Mouse (Mus musculus) CD4-positive, CD25-positive, alpha-beta regulatory T cell, adult 2 months (primary cell): Measurements from ENCODE around the gene Tex2.

Experiments used
- DNase-seq: peaks from one replicate; pipeline ENCODE4 v3.0.0-alpha.2; 2012; ENCODE audit warnings: low read depth, low spot score

Gene Tex2

DNA sequence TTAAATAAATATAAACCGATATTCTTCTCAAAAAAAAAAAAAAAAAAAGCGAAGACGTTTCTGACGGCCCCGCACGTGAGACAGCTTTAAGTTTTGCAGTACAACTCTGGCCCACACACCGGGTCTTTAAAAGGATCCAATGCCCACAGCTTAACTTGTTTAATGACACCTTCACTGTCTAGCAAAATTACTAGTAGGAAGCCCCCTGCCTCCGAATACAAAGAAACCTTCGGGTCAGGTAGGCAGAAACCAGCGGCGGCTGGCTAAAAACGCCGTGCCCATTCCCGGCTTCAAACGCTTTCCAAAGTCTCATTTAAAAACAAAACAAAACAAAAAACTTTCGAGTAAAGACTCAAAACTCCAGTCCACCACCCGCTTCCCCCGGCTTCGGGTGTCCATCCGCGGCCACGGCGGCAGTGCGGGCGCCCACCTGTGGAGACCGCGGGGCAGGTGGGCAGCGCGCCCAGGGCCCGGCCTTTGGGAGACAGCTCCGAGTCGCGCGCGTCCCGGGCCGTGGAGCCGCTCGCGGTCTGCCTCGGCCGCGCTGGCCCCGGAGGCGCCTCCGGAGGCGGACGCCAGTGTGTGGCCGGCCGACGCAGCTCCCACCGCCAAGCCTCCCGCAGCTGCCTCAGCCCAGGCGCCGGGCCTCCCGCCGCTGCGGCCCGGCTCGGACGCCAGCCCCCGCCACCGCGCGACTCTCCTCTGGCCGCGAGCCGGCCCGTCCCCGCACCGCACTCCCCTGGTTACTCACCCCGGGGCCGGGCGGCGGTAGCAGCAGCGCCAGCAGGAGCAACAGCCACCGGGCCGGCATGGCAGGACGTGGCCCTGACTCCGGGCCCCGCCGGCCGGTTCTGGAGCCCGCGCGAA lies 126.1 kb downstream of the Tex2 start:
- peak; percentile 43 for DNase-seq

DNA sequence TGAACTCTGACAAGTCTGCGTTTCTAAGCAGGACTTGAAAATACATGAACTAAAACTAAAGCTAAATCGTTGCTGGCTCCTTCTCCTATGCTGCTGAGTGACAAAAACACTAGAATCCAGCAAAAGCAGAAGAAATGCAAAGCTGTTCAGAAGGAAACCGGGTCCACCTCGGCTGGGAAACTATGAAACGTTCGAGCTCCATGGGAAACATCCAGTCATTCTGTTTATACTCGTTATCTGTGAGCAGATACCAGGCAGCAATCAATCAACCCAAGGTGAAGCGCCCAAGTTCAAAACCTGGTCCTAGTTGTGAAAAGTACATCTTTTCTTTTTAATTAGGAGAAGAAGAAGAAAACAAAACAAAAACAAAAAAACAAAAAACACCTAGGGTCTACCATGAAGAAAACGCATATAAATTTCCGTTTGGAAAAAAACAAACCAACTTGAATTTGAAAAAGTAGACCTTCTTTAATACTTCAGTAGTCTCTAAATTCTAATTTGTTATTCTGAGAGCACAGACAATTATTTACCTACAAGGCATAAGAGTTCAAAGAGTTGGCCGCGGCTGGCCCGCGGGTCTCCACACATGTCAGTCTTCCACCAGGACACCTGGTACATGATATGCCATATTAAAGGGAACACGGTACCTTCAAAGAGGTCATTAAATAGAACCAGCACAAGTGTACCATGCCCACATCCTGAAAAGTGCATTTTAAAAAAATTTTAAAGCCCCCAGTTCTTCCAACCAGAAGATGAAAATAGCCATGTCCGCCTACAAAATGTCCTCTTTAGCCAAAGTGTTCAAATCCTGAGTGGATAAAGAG lies 127.0 kb downstream of the Tex2 start:
- peak; percentile 25 for DNase-seq

DNA sequence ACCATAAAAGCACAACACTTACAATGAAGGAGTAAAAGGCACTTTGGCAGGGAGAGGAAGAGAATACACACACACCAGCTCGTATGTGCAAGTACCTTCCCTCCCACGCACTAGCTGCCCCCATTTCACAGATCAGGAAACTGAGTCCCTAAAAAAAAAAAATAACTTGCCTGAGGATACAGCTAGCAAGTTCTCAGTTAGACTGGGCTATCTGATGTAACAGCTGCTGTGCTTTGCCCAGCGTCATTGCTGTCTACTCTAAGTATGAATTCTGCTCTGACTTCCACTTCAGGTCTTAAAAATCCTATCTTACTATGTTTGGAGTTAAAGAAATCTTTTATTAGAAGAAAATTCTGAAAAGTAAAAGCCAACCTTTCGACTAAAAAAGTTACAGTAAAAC lies 127.6 kb downstream of the Tex2 start:
- DNase-seq = no peak

DNA sequence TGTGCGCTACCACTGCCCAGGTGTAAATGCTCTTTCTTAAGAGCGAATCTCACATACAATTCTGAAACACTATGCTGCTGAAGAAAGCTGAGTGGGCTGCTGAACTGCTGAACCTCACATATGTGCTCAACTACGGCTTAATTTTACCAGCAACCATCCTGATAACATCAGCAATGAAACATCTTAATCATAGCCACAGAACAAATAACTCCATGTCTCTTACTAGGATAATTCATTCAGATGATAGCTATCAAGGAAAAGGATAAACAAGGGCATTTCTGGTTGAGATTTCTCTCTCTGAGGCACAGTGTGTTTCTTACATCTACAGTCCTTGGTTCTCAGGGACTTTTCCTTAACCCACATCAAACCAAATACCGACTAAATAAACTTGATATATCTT lies 128.3 kb downstream of the Tex2 start:
- no peak for DNase-seq

DNA sequence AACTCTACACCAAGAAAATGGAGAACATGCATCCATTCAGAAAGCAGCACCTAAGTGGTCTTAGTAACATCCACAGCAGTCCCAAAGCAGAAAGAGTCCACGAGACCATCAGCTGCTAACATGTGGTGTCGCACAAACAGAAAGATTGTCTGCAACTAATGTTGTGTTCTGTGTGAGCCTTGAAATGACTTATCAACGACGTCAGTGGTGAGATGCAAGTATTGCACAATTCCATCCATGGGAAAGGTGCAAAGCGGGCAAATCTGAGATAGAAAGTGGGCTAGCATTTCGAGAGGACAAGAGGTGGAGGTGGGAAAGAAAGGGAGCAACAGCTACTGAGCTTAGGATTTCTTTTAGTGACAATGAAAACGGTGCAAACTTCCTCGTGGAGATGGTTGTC lies 130.4 kb downstream of the Tex2 start:
- no peak for DNase-seq

DNA sequence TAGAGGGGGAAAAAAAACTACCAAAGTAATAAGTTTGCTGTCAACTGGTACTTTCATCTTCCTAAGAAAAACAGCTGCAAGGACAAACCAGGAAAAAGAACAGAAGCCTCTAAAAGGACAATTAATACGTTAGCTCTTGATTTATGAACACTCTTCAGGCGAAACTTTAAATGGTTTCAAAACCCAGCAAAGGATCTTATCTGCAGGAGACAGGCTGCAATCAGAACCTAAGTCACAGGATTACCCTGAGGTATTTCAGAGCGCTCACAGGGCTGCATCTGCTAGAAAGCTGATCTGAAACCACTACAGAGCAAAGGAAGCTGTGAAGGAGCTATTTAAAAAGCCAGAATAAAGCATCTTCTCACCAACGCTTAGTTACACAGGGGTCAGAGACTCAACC lies 131.6 kb downstream of the Tex2 start:
- peak; percentile 19 for DNase-seq

DNA sequence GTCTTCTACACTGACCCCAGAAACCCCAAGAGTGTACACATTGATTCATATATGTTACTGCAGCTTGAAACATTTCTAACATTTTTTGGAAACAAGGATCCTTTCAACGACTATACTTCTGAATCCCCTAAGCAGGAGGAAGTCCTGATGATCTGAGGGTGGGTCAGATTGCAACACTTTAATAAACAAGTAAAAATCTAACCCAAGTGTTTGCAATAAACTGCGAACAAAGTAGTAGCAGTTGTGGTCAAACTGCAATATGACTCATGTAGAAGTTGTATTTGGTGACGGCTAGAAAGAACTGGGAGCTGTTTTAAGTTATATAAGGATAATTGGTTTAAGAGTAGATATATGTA lies 132.7 kb downstream of the Tex2 start:
- no peak for DNase-seq

DNA sequence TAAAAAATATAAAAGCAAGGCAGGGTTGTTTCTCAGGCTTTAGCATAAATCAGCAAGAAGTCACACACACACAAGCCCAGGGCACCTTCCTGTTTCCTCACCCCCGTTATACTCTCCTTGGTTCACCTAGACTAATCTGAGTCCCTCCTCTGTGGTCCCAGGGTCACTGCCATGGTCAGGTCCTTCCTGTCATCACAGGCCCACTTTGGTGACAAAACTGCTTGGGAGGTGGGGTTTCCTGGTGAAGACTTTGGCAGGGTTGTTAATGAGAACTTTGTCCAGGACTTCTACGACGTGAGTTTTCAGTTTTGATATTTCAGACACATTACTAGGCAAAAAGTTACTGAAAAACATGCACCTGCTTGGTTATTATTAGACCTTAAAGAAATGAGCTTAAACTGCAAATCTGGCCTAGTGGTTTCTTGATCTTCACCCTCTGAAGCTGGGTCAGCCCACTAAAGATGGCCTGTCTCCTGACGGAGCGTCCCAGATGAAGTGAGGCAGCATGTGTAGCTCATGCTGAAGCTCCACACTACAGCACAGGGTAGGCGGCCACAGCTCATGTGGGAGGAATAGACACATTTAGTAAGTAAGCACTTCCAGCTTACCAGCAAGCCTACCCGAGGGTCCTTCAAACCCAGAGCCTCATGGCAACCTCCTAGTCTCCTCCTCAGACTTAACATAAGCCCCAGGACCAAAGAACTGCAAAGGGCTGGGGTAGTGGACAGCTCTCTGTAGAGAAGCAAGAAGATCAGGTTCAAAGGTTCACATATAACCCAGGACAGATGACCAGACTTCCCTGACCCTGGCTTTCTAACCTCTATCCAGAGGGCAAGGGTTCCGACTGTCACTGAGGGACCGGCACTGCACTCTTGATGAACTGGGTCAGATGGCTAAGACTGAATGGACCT lies 133.3 kb downstream of the Tex2 start:
- DNase-seq = no peak

DNA sequence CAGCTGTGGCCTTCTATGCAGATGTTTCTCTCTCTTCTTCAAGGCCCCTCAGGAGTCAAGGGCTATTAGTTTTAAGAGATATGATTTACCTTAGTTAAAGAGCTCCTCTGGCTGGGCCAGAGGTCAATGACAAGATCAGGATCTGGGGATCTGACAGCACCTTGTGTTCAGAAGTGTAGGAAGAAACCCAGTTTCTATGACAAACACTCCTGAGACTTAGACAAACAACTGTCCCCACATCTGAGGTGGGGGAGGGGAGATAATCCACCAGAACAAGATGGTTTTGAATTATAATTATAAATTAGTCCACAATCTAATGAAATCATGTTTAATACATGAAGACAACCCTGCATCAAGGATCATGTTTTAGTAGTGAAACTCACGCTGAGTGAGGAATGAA lies 134.5 kb downstream of the Tex2 start:
- no peak for DNase-seq

DNA sequence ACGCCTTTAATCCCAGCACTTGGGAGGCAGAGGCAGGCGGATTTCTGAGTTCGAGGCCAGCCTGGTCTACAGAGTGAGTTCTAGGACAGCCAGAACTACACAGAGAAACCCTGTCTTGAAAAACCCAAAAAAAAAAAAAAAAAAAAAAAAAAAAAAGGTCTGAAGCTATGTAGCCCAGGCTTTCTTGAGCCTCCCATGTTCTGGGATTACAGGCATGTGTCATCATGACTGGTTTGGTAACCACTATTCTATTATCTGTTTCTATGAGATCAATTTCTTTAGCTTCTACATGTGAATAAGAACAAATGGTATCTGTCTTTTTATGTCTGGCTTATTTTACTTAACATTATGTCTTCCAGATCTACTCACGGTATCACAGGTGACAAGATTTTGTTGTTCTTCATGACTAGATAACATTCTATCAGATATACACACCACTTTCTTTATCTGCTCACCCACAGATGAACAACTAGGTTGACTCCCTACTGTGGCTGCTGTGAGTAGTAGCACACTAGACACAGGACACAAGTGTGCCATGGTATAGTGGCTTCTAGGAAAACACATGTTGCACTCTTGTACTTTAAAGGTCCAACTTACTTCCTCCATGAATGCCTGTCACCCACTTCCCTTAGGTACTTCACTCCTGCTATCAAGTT lies 135.6 kb downstream of the Tex2 start:
- no peak for DNase-seq

DNA sequence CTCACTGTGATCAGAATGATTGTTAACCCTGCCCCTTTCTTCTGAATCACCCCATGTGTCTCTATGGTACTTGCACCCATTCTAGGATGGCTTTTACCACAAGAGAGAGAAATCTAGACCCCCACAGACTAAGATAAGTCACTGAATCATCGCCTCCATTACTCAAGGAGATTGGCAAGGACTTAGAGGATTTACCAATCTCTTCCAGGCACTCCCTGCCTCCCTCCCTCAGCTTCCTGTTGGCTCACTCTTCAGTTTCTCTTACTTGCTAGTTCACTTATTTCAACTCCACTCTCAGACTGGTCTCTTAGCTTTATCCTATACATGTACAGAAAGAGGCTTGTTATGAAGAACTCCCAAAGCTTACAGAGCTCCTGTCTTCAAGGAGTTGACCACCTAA lies 137.9 kb downstream of the Tex2 start:
- no peak for DNase-seq

DNA sequence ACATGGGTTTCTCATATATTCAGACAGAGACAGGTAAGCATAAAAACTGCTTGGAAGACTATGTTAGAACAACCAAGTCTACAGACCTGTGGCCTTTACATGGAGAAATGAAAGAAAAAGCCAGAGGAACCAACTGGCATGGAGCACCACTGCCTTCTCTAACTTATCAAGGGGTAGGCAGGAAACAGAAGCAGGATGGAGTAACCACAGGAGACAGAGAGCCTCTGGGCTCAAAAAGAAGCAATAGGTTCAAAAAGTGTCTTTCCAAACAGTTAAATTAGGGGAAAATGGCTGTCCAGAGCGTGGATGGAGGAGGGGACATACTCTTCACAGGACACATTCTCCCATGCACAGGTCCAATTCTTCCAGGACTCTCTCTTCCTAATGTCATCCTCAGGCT lies 141.6 kb downstream of the Tex2 start:
- DNase-seq = no peak

DNA sequence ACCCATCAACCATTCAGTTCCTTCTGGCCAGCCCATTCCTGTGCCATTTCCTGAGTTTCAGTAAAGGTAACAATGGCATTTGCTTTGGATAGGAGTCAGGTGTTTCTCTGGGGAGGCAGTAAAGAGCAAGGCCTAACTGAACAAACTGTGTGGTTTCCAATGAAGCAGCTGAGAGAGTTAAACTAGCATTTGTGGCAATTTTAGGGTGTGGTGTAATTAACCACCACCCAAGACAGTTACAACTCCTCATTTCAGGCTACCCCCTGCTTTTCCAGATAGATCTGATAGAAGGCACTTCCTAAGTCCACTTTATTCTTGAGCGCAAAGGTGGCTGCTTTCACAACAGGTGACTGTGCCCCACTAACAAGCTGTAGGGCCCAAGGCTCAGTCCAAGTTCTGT lies 144.7 kb downstream of the Tex2 start:
- no peak for DNase-seq

DNA sequence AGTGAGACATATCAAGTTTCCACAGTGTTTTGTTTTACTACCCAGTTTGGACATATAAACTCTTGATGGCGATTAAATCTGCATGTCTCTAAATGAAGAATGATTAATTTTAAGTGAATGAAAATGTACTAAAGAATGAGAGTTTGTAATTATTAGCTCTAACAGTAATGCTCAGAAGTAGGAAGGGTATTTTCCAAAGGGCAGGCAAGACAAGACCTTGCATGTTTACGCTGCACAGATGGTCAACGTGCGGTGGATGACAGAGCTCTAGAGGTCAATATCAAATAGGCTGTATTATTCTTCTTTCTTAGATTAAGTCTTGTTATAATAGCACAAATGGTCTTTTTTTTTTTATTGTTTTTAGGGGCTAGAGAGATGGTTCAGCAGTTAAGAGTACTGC lies 147.3 kb downstream of the Tex2 start:
- DNase-seq = no peak

DNA sequence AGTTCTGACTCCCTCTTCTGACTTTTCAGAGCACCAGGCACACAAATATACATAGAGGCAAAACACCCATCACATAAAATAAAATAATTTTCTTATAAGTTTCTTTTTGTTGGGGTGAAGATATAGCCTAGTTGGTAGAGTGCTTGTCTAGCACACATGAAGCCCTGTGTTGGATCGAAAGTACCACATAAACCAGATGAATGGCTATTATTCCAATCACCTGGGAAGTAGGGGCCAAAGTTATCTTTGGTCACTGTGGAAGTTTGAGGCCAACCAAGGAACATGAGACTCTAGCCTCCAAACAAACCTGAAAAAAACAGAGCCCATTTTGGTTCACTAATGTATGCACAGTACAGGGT lies 147.7 kb downstream of the Tex2 start:
- DNase-seq = no peak

DNA sequence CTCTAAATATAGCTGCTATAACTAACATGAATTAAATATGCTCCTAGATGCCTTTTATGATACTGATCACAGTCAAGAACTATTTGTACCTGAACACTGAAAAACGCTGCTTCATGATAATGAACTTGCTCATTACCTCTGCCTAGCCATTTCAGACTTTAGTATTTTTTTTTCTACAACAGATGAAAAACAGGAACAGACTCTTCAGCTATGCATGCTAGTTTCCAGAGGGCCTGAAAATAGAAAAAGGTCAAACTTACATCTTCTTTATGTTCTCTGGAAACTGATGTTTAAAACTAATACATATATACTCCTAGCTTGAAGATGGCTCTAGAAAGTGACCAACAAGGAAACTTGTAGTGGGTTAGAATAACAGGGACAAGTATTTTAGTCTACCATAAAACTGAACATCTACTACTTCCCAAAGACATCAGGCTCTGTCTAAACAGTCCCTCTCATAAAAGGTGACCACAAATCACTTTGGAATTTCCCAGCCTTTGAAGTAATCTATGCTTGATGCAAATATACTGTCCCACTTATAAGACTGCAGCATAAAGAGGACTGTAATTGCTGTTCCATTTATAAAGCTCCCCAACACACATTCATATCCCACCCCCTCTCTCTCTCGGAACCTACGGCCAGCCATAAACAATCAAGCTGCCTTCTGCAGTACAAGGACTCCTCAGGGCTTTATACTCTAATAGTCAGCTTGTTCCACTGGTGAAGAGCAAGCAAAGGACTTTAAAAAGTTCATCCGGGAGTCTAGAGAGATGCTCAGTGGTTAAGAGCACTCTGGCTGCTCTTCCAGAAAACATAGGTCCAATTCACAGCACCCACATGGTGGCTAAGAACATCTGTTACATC lies 148.3 kb downstream of the Tex2 start:
- DNase-seq = no peak

DNA sequence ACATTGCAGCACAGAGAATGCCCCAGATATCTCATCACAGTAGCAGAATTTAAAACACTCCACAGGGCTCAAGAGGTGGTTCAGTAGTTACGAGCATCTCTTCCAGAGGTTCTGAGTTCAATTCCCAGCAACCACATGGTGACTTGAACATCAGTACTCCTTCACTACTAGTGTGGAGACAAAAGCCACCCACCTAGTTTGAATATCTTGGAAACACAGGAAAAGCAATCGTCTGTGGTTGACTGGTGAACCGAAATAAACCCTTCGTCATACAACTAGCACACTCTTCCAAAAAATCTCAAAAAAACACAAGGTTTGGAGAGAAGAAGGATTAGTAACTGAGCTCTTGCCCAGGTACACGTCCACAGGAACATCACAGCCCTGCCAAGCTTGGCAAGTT lies 149.4 kb downstream of the Tex2 start:
- DNase-seq = no peak

DNA sequence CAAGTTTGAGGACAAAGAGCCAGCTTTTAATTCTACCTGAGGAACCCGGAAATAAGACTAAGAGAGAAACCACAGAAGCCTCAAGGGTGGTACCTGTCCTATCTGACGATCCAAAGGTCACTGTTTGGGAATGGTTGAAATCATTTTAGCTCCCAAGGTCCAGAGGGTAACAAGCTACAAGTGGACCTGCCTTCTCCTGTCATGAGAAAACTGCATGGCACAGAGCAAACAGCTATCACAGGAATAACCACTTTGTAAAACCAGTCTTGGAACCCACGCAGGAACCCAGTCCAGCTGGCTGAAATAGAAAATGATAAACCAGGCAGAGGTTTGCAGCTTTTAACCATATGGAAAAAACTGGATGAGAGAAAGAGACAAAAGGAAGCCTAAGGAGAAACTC lies 150.9 kb downstream of the Tex2 start:
- no peak for DNase-seq

DNA sequence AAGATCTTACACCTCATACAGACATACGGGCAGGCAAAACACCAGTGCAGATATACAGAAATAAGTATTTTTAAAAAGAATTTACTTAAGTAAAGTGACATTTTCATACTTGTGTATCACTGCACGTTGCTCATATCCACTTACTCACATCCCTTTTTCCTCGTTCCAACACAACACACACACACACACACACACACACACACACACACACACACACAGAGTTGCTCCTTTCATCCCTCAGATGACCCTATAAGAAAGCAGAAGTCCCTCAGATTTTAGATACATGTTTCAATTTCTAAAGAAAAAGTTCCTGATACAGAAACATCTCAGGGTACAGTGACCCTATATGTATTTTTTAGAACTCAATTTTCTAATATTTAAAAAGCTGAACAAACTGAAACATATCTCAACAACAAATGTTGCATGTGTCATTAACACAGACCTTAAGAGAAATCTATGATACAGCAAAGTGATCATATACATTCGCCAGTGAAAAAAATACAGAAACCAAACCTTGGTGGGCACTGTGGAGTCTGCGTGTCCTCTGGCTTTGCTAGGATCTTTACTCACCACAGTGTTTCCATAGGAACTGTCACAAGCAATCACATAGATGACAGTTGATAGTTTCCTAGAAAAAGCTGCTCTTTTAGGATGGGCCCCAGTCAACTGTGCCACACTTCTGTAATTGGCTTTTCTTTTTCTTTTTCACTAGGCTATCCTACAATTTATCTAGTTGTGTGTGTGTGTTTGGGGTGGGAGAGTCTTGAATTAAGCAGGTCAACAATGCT lies 151.9 kb downstream of the Tex2 start:
- DNase-seq = no peak

DNA sequence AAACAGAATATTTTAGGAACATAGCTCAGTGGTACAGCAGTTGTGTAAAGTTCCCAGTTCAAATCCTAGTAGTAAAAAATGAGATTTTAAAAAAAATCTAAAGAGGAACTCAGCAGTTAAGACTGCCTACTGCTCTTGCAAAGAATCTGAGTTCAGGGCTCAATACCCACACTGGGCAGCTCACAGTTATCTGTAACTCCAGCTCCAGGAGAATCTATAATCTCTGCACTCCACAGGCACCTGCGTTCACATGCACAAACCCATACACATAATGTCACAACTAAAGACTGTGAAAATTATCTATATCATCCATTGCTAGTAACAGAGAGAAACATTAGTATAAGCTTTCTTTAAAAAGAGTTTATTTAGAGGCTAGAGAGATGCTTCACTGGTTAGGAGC lies 152.6 kb downstream of the Tex2 start:
- no peak for DNase-seq
